21 mouse cellular contexts compared by ENCODE assay signal in the genomic region with DNA sequence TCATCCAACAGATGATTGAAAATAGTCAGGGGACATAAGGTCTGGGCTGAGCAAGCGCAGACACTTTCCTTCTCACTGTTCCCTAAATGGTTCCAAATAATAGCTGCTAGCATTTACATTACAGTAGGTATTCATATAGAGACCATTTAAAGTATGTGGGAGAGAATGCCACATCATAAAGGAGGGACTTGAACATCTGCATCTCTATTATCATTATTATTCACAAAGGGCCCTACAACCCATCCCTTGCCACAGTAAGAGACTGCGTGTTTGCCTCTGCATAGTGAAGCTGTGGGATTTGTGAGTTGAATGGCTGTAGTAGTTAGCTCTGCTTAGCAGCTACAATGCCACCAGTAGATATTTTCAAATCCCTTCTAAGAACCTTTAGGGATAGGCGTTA.
DNase-seq lines count a peak whose midpoint lies in the region; TF ChIP-seq lines count a peak whose summit lies in the region.
"Had no signal": no experiment of that assay in that cellular context is flagged by ENCODE, and none has a peak within 500 bp of the region (broad histone marks: within the 10 kb centered on the region; RNA-seq: fewer than 3 reads in every experiment).

No protein-coding gene starts in this region.

- H3K4me3 ChIP-seq in layer of hippocampus, adult 2 months: no peak overlapping the region
- H3K4me3 ChIP-seq: embryonic facial prominence, embryonic 13.5 days; embryonic facial prominence, embryonic 15.5 days; forebrain, embryonic 13.5 days; forebrain, embryonic 15.5 days had no signal

- DNase-seq in layer of hippocampus, adult 2 months (ENCODE audit: low spot score in 2 of 2): no peak
- DNase-seq in layer of hippocampus, postnatal 25 days (ENCODE audit: extremely low spot score in 1 of 2, low spot score in 1 of 2): no peak
- DNase-seq in ES-CJ7 (ENCODE audit: low read depth, low spot score) (peak; percentile 24), ZHBTc4 (ENCODE audit: low read depth, low spot score) (peak; percentile 56)
- no peak for DNase-seq in spleen, postnatal 10 days (ENCODE audit: low spot score in 2 of 2)
- DNase-seq: adrenal gland, adult 2 months; adrenal gland, postnatal 10 days; adrenal gland, postnatal 25 days; B cell, adult 2 months; cerebellum, adult 11 months; cerebellum, adult 18-20 months; cerebellum, adult 8-10 months; cerebellum, adult 9-11 months; cerebellum, postnatal 14 days; cerebellum, postnatal 36 days; embryo, embryonic 11 days; forebrain, postnatal 0 days had no signal

- no peak for TF ChIP-seq CTCF in layer of hippocampus, adult 2 months (conservative IDR thresholded peaks at IDR 0.05)

- H3K27ac ChIP-seq in layer of hippocampus, adult 2 months: peak overlapping the region; percentile 68; the same call in 1 of the 2 replicates
- H3K27ac ChIP-seq: embryonic facial prominence, embryonic 13.5 days; embryonic facial prominence, embryonic 15.5 days; forebrain, embryonic 13.5 days; forebrain, embryonic 15.5 days had no signal

Comparison
In these comparisons a context has a peak if more than half of its experiments do, and no peak if none do; other contexts are left out.
1. DNase-seq: peak in ES-CJ7 (single experiment) and ZHBTc4 (single experiment); none in layer of hippocampus, adult 2 months (0 of 2), layer of hippocampus, postnatal 25 days (0 of 2) and spleen, postnatal 10 days (0 of 2).